Mouse (Mus musculus): ENCODE results near the gene Myo16. TPM values are rescaled to one million over a fixed set of nuclear protein-coding genes. Genes with fewer than 3 reads are reported as not detected.

Gene Myo16
- polyA plus RNA-seq, 1 experiment from 2014 or later, result 0.40 TPM

DNA sequence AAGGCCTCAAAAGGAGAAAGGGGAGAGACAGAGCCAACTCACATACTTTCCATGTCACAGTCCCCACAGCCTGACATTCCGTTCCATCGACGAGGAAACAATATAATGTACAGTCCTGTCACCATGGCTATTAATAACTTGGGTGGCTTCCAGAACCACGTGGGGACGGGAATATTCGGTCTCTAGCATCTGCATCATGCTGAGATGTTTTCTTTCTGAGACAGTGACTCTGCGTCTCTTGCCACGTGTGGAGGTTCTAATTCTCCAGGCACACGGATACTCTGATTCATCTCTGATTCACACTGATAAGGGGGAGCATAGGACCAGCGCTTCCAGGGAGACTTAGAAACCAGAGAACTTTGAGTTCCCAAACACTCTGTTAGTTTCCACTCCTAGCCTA lies 492.8 kb downstream of the Myo16 start:
- Histone ChIP-seq H3K4me3 (no peak overlapping the region), H3K36me3 (no peaks in the 10 kb centered on the region), H3K9me3 (no peaks in the 10 kb centered on the region), H3K9ac (no peak overlapping the region), H3K4me1 (peaks cover 52% of the 10 kb centered on the region), H3K27ac (replicated peaks) (peak overlapping the region; percentile 65), H3K27me3 (replicated peaks) (no peaks in the 10 kb centered on the region), H3K4me2 (no peak overlapping the region)
- no peak for ATAC-seq (ENCODE audit: extremely low read depth, insufficient number of reproducible peaks, low FRiP score, low TSS enrichment)
- 28% methylated on average over 10 of the region's 10 CpGs for WGBS

- H3K27ac ChIP-seq (replicated peaks), result 0 out of 2 replicates have a peak overlapping the region, but pooled peaks have one; percentile 33
- peaks cover 31% of the 10 kb centered on the region for H3K4me1 ChIP-seq
- no peaks in the 10 kb centered on the region for H3K36me3 ChIP-seq
These were observed 498.0 kb downstream of the Myo16 start for GRCm38 (mm10) chr8:10651546-10652315.

DNA sequence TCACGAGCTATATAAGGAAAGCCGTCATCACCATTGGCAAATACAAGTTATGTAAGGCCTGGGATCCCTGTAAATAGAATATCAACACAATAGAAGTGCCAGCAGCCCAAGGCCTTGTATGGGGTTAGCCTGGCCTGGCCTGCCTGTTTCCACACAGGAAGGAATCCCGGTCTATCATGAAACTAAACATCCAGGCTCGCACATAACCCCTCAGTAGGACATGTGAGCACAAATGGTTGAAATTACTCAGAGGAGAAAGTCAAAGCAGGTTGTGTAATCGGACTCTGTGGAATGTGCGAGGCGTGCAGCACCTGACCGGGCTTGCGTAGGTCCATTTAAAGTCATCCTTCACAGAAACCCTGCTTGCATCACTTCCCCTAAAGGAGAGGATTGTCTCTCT lies 499.6 kb downstream of the Myo16 start:
- Histone ChIP-seq H3K9me3 (no peaks in the 10 kb centered on the region), H3K27me3 (replicated peaks) (0 out of 2 replicates have a peak, but pooled peaks cover 2% of the 10 kb centered on the region), H3K9ac (0 out of 2 replicates have a peak overlapping the region, but pooled peaks have one; percentile 24), H3K4me2 (no peak overlapping the region), H3K4me1 (peaks cover 33% of the 10 kb centered on the region), H3K36me3 (no peaks in the 10 kb centered on the region), H3K27ac (replicated peaks) (peak overlapping the region; percentile 75), H3K4me3 (no peak overlapping the region)
- no peak for ATAC-seq (ENCODE audit: extremely low read depth, insufficient number of reproducible peaks, low FRiP score, low TSS enrichment)
- 35% methylated on average over 9 of the region's 9 CpGs for WGBS

More at GRCm38 (mm10) chr8:10651546-10652315, 498.0 kb downstream of the Myo16 start:
- H3K9me3 ChIP-seq, result no peaks in the 10 kb centered on the region
- WGBS, result 69% methylated on average over 12 of the region's 12 CpGs
- ATAC-seq (ENCODE audit: extremely low read depth, insufficient number of reproducible peaks, low FRiP score, low TSS enrichment), result no peak
- H3K27me3 ChIP-seq (replicated peaks), result no peaks in the 10 kb centered on the region
- no peak overlapping the region for H3K4me2 ChIP-seq
- H3K4me3 ChIP-seq, result no peak overlapping the region
- H3K9ac ChIP-seq, result no peak overlapping the region

GRCm38 (mm10) chr8:10654922-10655518 lies 501.3 kb downstream of the Myo16 start:
- Histone ChIP-seq H3K27me3 (replicated peaks) (0 out of 2 replicates have a peak, but pooled peaks cover 6% of the 10 kb centered on the region), H3K4me3 (no peak overlapping the region), H3K4me1 (peaks cover 38% of the 10 kb centered on the region), H3K36me3 (no peaks in the 10 kb centered on the region), H3K4me2 (no peak overlapping the region), H3K9ac (peak overlapping the region; percentile 54; the same call in 1 of the 2 replicates), H3K27ac (replicated peaks) (no peak overlapping the region), H3K9me3 (no peaks in the 10 kb centered on the region)
- WGBS, result 35% methylated on average over 9 of the region's 9 CpGs
- no peak for ATAC-seq (ENCODE audit: extremely low read depth, insufficient number of reproducible peaks, low FRiP score, low TSS enrichment)

GRCm38 (mm10) chr8:10663770-10664470 lies 510.2 kb downstream of the Myo16 start:
- no peaks in the 10 kb centered on the region for H3K27me3 ChIP-seq (replicated peaks)
- H3K9me3 ChIP-seq, result no peaks in the 10 kb centered on the region
- no peaks in the 10 kb centered on the region for H3K36me3 ChIP-seq
- H3K27ac ChIP-seq (replicated peaks), result no peak overlapping the region
- 51% methylated on average over 8 of the region's 8 CpGs for WGBS
- H3K4me1 ChIP-seq, result peaks cover 22% of the 10 kb centered on the region
- no peak overlapping the region for H3K4me3 ChIP-seq
- ATAC-seq (ENCODE audit: extremely low read depth, insufficient number of reproducible peaks, low FRiP score, low TSS enrichment), result no peak
- H3K9ac ChIP-seq, result no peak overlapping the region
- no peak overlapping the region for H3K4me2 ChIP-seq

DNA sequence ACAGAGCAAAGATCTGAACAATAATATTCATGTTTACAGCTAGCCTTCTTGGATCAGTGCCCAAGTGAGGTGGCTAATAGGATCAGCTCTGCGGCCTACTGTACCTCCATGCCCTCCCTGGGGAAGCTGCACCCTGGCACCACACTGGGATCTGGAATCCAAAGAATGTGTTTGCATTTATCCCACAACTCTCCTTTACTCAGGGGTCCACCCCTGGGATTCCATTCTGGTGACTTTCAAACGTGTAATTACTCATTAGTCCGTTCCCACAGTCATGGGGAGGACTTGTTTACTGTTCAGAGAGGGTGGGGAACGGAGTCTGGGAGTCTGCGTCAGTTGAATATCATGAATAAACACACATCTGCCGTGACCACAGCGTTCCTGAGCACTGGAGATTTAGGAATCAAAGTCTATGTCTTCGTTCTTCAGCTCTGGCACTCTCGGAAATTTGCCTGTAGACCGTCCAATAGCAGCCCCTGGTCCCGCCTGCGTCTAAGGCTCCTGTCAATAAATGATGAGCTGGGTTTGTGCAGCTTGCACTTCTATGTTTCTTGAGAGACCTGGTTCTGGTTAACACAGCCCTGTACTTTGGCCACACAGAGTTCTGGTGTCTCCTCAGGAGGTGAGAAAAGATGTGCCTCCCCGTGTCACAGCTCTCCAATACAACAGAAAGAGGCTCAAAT lies 511.3 kb downstream of the Myo16 start:
- Histone ChIP-seq H3K9ac (no peak overlapping the region; the same call in 1 of the 2 replicates), H3K27me3 (replicated peaks) (no peaks in the 10 kb centered on the region), H3K36me3 (no peaks in the 10 kb centered on the region), H3K4me3 (no peak overlapping the region), H3K4me1 (peaks cover 22% of the 10 kb centered on the region), H3K9me3 (no peaks in the 10 kb centered on the region), H3K4me2 (peak overlapping the region; percentile 25), H3K27ac (replicated peaks) (peak overlapping the region; percentile 29; the same call in 1 of the 2 replicates)
- no peak for ATAC-seq (ENCODE audit: extremely low read depth, insufficient number of reproducible peaks, low FRiP score, low TSS enrichment)
- 21% methylated on average over 13 of the region's 13 CpGs for WGBS

GRCm38 (mm10) chr8:10665821-10666283 lies 512.1 kb downstream of the Myo16 start:
- Histone ChIP-seq H3K4me1 (peaks cover 22% of the 10 kb centered on the region), H3K27me3 (replicated peaks) (no peaks in the 10 kb centered on the region), H3K4me2 (no peak overlapping the region), H3K27ac (replicated peaks) (no peak overlapping the region), H3K9ac (no peak overlapping the region), H3K36me3 (no peaks in the 10 kb centered on the region), H3K9me3 (0 out of 2 replicates have a peak, but pooled peaks cover under 1% of the 10 kb centered on the region), H3K4me3 (no peak overlapping the region)
- no peak for ATAC-seq (ENCODE audit: extremely low read depth, insufficient number of reproducible peaks, low FRiP score, low TSS enrichment)
- 25% methylated on average over 4 of the region's 4 CpGs for WGBS

DNA sequence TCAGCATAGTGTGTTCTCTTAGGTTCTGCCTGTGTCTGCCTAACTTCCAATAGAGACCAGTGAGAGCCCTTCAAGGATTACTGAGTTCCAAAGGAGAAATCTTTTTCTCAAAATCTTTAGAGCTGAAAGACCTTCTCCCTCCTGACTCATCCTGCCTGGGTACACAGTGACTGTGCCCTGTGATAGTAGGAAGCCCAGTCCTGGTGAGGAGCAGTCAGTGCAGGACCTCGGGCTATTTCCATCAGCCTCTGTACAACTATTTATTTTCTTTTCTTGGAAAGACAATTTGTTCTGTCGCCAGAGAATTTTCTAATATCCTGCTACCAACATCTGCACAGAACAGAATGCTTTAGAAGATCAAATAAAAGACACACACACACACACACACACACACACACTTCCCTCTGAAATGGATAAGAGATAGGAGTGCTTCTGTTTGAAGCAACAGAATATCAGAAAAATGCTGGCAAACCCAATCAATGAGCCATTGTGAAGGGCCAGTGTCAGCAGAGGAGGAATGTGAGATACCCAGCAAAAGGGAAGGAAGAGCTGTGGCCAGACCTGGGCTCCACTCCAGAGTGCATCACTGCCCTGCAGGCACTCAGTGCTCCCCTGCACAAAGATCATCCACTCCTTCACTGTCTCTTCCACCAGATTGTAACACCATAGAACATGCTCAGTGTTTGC lies 518.3 kb downstream of the Myo16 start:
- no peaks in the 10 kb centered on the region for H3K27me3 ChIP-seq (replicated peaks)
- 0 out of 2 replicates have a peak, but pooled peaks cover 5% of the 10 kb centered on the region for H3K9me3 ChIP-seq
- H3K4me2 ChIP-seq, result no peak overlapping the region
- no peak overlapping the region for H3K27ac ChIP-seq (replicated peaks)
- 37% methylated on average over 2 of the region's 2 CpGs for WGBS
- no peak for ATAC-seq (ENCODE audit: extremely low read depth, insufficient number of reproducible peaks, low FRiP score, low TSS enrichment)
- H3K4me3 ChIP-seq, result no peak overlapping the region
- H3K36me3 ChIP-seq, result no peaks in the 10 kb centered on the region
- peaks cover 3% of the 10 kb centered on the region; the same call in 1 of the 2 replicates for H3K4me1 ChIP-seq
- no peak overlapping the region for H3K9ac ChIP-seq

DNA sequence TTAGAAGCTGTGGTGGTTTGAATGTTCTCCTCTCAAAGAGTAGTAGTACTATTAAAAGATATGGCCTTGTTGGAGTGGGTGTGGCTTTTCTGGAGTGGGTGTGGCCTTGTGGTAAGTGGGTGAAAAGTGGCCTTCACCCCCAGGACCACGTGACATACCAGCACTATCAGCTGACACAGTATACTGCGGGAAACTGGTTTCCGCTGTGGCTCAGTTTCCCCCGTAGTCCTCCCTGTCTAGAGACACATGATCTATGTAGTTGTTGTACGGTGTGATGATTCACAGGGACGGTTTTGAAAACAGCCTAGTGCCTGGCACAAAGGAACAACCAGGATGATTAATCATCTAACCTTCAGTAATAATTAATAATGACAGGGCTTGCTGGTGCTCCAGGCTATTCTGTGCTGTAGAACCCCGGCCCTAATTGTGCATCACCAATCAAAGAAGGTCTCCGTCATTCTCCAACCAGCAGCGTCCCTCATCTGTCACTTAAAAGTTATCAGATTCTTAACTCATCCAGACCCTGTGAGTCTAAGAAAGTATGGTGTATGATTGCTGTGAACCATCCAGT lies 524.2 kb downstream of the Myo16 start:
- ATAC-seq (ENCODE audit: extremely low read depth, insufficient number of reproducible peaks, low FRiP score, low TSS enrichment), result no peak
- no peaks in the 10 kb centered on the region for H3K36me3 ChIP-seq
- H3K9ac ChIP-seq, result no peak overlapping the region
- no peaks in the 10 kb centered on the region for H3K4me1 ChIP-seq
- H3K27me3 ChIP-seq (replicated peaks), result no peaks in the 10 kb centered on the region; the same call in 1 of the 2 replicates
- no peaks in the 10 kb centered on the region for H3K9me3 ChIP-seq
- 76% methylated on average over 9 of the region's 9 CpGs for WGBS
- H3K27ac ChIP-seq (replicated peaks), result no peak overlapping the region
- H3K4me3 ChIP-seq, result no peak overlapping the region
- H3K4me2 ChIP-seq, result no peak overlapping the region

- Histone ChIP-seq H3K4me3 (no peak overlapping the region), H3K27ac (replicated peaks) (no peak overlapping the region), H3K4me2 (no peak overlapping the region), H3K4me1 (no peaks in the 10 kb centered on the region), H3K36me3 (no peaks in the 10 kb centered on the region), H3K27me3 (replicated peaks) (no peaks in the 10 kb centered on the region; the same call in 1 of the 2 replicates), H3K9me3 (no peaks in the 10 kb centered on the region), H3K9ac (no peak overlapping the region)
- no peak for ATAC-seq (ENCODE audit: extremely low read depth, insufficient number of reproducible peaks, low FRiP score, low TSS enrichment)
- WGBS, result 70% methylated on average over 7 of the region's 7 CpGs
These were observed 528.2 kb downstream of the Myo16 start for GRCm38 (mm10) chr8:10681926-10682325.
